Comparison of ENCODE assay signal across 8 mouse cellular contexts in genomic region chr9:26999461-27000395, GRCm38 (mm10). TPM values are rescaled to one million over a fixed set of nuclear protein-coding genes. Genes with fewer than 3 reads are reported as not detected.
DNase-seq lines count a peak whose midpoint lies in the region; ATAC-seq and TF ChIP-seq lines count a peak whose summit lies in the region.

Gene Acad8 (minus strand): TSS chr9:26999566.
Gene Thyn1 (plus strand): TSS chr9:26999710.

- ATAC-seq in embryonic facial prominence, embryonic 15.5 days (ENCODE audit: insufficient number of reproducible peaks, low FRiP score, low TSS enrichment, low read depth): peak; percentile 99
- ATAC-seq in limb, embryonic 14.5 days (ENCODE audit: low FRiP score, low read depth): peak; percentile 99
- ATAC-seq in midbrain, postnatal 0 days (ENCODE audit: low FRiP score): peak; percentile 99

- DNase-seq in 416B (ENCODE audit: low read depth): peak; percentile 97
- peak; percentile 96 for DNase-seq in heart, adult 8-10 months (ENCODE audit: low spot score)
- DNase-seq in kidney, adult 9 months: peak; percentile 98
- DNase-seq in limb, embryonic 14.5 days (ENCODE audit: low spot score): peak; percentile 99
- peak; percentile 99 for DNase-seq in midbrain, postnatal 0 days (ENCODE audit: low spot score)
- DNase-seq in spleen, postnatal 14 days (ENCODE audit: low spot score in 2 of 2): peak; percentile 81 to 87

- H3K4me3 ChIP-seq in bone marrow, adult 2 months (replicated peaks; ENCODE audit: control insufficient read depth, low read depth, low read length): peak within 1 kb of the TSS; percentile 90
- peak within 1 kb of the TSS; percentile 75 for H3K4me3 ChIP-seq in embryonic facial prominence, embryonic 15.5 days (replicated peaks)
- peak within 1 kb of the TSS; percentile 73 for H3K4me3 ChIP-seq in limb, embryonic 14.5 days (replicated peaks; ENCODE audit: low read length)
- peak within 1 kb of the TSS; percentile 70 for H3K4me3 ChIP-seq in midbrain, postnatal 0 days (ENCODE audit: low read depth, low read length)

- H3K27me3 ChIP-seq in embryonic facial prominence, embryonic 15.5 days: no peaks in the 10 kb centered on the region
- H3K27me3 ChIP-seq in limb, embryonic 14.5 days (ENCODE audit: control insufficient read depth, insufficient read depth, low read length): no peaks in the 10 kb centered on the region
- H3K27me3 ChIP-seq in midbrain, postnatal 0 days (ENCODE audit: insufficient read depth, low read length): no peaks in the 10 kb centered on the region

- H3K4me2 ChIP-seq in embryonic facial prominence, embryonic 15.5 days (replicated peaks): peak within 1 kb of the TSS; percentile 59
- peak within 1 kb of the TSS; percentile 64 for H3K4me2 ChIP-seq in limb, embryonic 14.5 days (replicated peaks; ENCODE audit: low read depth, low read length, severe bottlenecking)
- H3K4me2 ChIP-seq in midbrain, postnatal 0 days (ENCODE audit: low read depth, low read length, poor library complexity, severe bottlenecking): peak within 1 kb of the TSS; percentile 83

- peak within 1 kb of the TSS; percentile 12 for H3K27ac ChIP-seq in bone marrow, adult 2 months (ENCODE audit: control insufficient read depth, insufficient read depth, low read depth, low read length, poor library complexity)
- peak within 1 kb of the TSS; percentile 86 for H3K27ac ChIP-seq in embryonic facial prominence, embryonic 15.5 days (replicated peaks)
- H3K27ac ChIP-seq in limb, embryonic 14.5 days (replicated peaks; ENCODE audit: low read depth, low read length): peak within 1 kb of the TSS; percentile 83
- H3K27ac ChIP-seq in midbrain, postnatal 0 days (ENCODE audit: low read depth, low read length): peak within 1 kb of the TSS; percentile 69

- peaks cover 17% of the 10 kb centered on the region for H3K36me3 ChIP-seq in embryonic facial prominence, embryonic 15.5 days
- H3K36me3 ChIP-seq in limb, embryonic 14.5 days (ENCODE audit: control insufficient read depth, insufficient read depth, low read length): peaks cover 16% of the 10 kb centered on the region
- H3K36me3 ChIP-seq in midbrain, postnatal 0 days (ENCODE audit: insufficient read depth, low read length): peaks cover 9% of the 10 kb centered on the region; the same call in 1 of the 2 replicates

- H3K4me1 ChIP-seq in bone marrow, adult 2 months (ENCODE audit: control insufficient read depth, insufficient read depth, low read length): no peaks in the 10 kb centered on the region; the same call in 1 of the 2 replicates
- peaks cover 15% of the 10 kb centered on the region for H3K4me1 ChIP-seq in embryonic facial prominence, embryonic 15.5 days
- peaks cover 20% of the 10 kb centered on the region for H3K4me1 ChIP-seq in limb, embryonic 14.5 days (ENCODE audit: control insufficient read depth, insufficient read depth, low read length)
- H3K4me1 ChIP-seq in midbrain, postnatal 0 days (ENCODE audit: insufficient read depth, low read length): peaks cover 5% of the 10 kb centered on the region; the same call in 1 of the 2 replicates

- TF ChIP-seq CTCF in bone marrow, adult 2 months (IDR thresholded peaks at IDR 0.05; ENCODE audit: control insufficient read depth, insufficient read depth, low read length): no peak
- 0 out of 2 replicates have a peak, but pooled peaks have one; percentile 1 for TF ChIP-seq CTCF in midbrain, postnatal 0 days (IDR thresholded peaks at IDR 0.05)

- 0 out of 2 replicates have a peak, but pooled peaks have one; percentile 8 for TF ChIP-seq POLR2A in bone marrow, adult 2 months (IDR thresholded peaks at IDR 0.05; ENCODE audit: borderline replicate concordance, control insufficient read depth, low read depth, low read length)
- 0 out of 2 replicates have a peak, but pooled peaks have one; percentile 49 for TF ChIP-seq POLR2A in limb, embryonic 14.5 days (IDR thresholded peaks at IDR 0.05; ENCODE audit: borderline replicate concordance, extremely low read depth, insufficient read depth, insufficient read length)

- H3K9me3 ChIP-seq in embryonic facial prominence, embryonic 15.5 days (replicated peaks): no peaks in the 10 kb centered on the region
- H3K9me3 ChIP-seq in limb, embryonic 14.5 days (ENCODE audit: control insufficient read depth, low read length): no peaks in the 10 kb centered on the region
- no peaks in the 10 kb centered on the region for H3K9me3 ChIP-seq in midbrain, postnatal 0 days (ENCODE audit: low read length)

- under 1% methylated on average over 35 of the region's 35 CpGs for WGBS in bone marrow, adult 2 months
- WGBS in embryonic facial prominence, embryonic 15.5 days: under 1% methylated on average over 35 of the region's 35 CpGs
- WGBS in limb, embryonic 14.5 days: 1% methylated on average over 35 of the region's 35 CpGs
- under 1% methylated on average over 35 of the region's 35 CpGs for WGBS in midbrain, postnatal 0 days

- peak within 1 kb of the TSS; percentile 87 for H3K9ac ChIP-seq in embryonic facial prominence, embryonic 15.5 days
- H3K9ac ChIP-seq in limb, embryonic 14.5 days (ENCODE audit: low read depth, low read length, severe bottlenecking): peak within 1 kb of the TSS; percentile 94
- H3K9ac ChIP-seq in midbrain, postnatal 0 days (replicated peaks; ENCODE audit: low read length, poor library complexity, severe bottlenecking): peak within 1 kb of the TSS; percentile 72

RNA-seq across cellular contexts. Expression of gene Acad8, which starts in this region (rescaled TPM):
- polyA plus RNA-seq in bone marrow, adult 2 months (2011; ENCODE audit: insufficient read depth, insufficient read length, low replicate concordance, missing spikeins): 5.5 and 12.0 TPM in 2 replicates
- polyA plus RNA-seq in embryonic facial prominence, embryonic 15.5 days (2015; fragmentation: Nextera tagmentation; extraction: Ambion mirVana): 54.4 and 56.2 TPM in 2 replicates
- total RNA-seq in heart, adult 8-10 months (2022): 10 to 100 TPM; 55.4 to 70.1 (median 62.1) TPM
- 46.4 and 47.3 TPM in 2 replicates for polyA plus RNA-seq in limb, embryonic 14.5 days (2012; rRNA removed)
- polyA plus RNA-seq in limb, embryonic 14.5 days (2014; fragmentation: Nextera tagmentation; extraction: Ambion mirVana): 45.6 and 46.7 TPM in 2 replicates
- total RNA-seq in midbrain, postnatal 0 days (2014; rRNA removed): 13.9 and 19.7 TPM in 2 replicates
- 20.7 and 22.3 TPM in 2 replicates for polyA plus RNA-seq in midbrain, postnatal 0 days (2015; fragmentation: Nextera tagmentation; extraction: Ambion mirVana)

RNA-seq across cellular contexts. Expression of gene Thyn1, which starts in this region (rescaled TPM):
- 23.6 and 42.5 TPM in 2 replicates for polyA plus RNA-seq in bone marrow, adult 2 months (2011; ENCODE audit: insufficient read depth, insufficient read length, low replicate concordance, missing spikeins)
- 111 and 113 TPM in 2 replicates for polyA plus RNA-seq in embryonic facial prominence, embryonic 15.5 days (2015; fragmentation: Nextera tagmentation; extraction: Ambion mirVana)
- total RNA-seq in heart, adult 8-10 months (2022): 10 to 100 TPM; 24.8 to 30.0 (median 25.8) TPM
- polyA plus RNA-seq in limb, embryonic 14.5 days (2012; rRNA removed): 44.4 and 69.2 TPM in 2 replicates
- polyA plus RNA-seq in limb, embryonic 14.5 days (2014; fragmentation: Nextera tagmentation; extraction: Ambion mirVana): 124 and 127 TPM in 2 replicates
- total RNA-seq in midbrain, postnatal 0 days (2014; rRNA removed): 48.1 and 68.6 TPM in 2 replicates
- polyA plus RNA-seq in midbrain, postnatal 0 days (2015; fragmentation: Nextera tagmentation; extraction: Ambion mirVana): 136 and 140 TPM in 2 replicates

Comparison
In these comparisons a context has a peak if more than half of its experiments do, and no peak if none do; other contexts are left out.
1. Peak in every context shown above with its lines: DNase-seq, ATAC-seq, H3K4me3 ChIP-seq and H3K27ac ChIP-seq.
2. H3K27ac ChIP-seq: peak in every context shown above with its lines; median percentile 86 in embryonic facial prominence, embryonic 15.5 days; 83 in limb, embryonic 14.5 days; 69 in midbrain, postnatal 0 days; 12 in bone marrow, adult 2 months.